Mouse (Mus musculus) common myeloid progenitor, adult 5-6 weeks (primary cell): ENCODE measurements around the gene Ywhaq. TPM values are rescaled to one million over a fixed set of nuclear protein-coding genes. Genes with fewer than 3 reads are reported as not detected.

Experiments
- ATAC-seq: replicated peaks from 2 replicates; pipeline ENCODE4 v1.8.0; 2016; ENCODE audit warnings: low read depth, mild to moderate bottlenecking, moderate TSS enrichment, inconsistent platforms; ENCODE audit not compliant: poor library complexity, severe bottlenecking
- total RNA-seq: library from RNA; stranded (forward); fragments of 200-1000, 187-1606 nt; gene quantifications from 2 replicates; pipeline ENCODE4 v1.2.3, GENCODE M21; 2017

The Ywhaq gene
- total RNA-seq, 1 experiment from 2014 or later, result 232 TPM

GRCm38 (mm10) chr12:21416506-21416905 is 931 bp downstream of the Ywhaq start:
- ATAC-seq, result no peak

GRCm38 (mm10) chr12:21410620-21411019 is 6.8 kb downstream of the Ywhaq start:
- no peak for ATAC-seq

GRCm38 (mm10) chr12:21409651-21410050 is 7.8 kb downstream of the Ywhaq start:
- ATAC-seq, result no peak

- no peak for ATAC-seq
These were observed 8.6 kb downstream of the Ywhaq start for GRCm38 (mm10) chr12:21408789-21409367.

- no peak for ATAC-seq
These were observed 14.7 kb downstream of the Ywhaq start for GRCm38 (mm10) chr12:21402771-21403170.

GRCm38 (mm10) chr12:21386201-21386600 is 31.2 kb downstream of the Ywhaq start:
- ATAC-seq, result no peak

- peak; percentile 77 for ATAC-seq
These were observed 38.6 kb downstream of the Ywhaq start for GRCm38 (mm10) chr12:21378765-21379346.

- ATAC-seq, result no peak
These were observed 41.9 kb downstream of the Ywhaq start for GRCm38 (mm10) chr12:21375376-21376157.

GRCm38 (mm10) chr12:21373820-21374475 is 43.5 kb downstream of the Ywhaq start:
- peak; percentile 21 for ATAC-seq

- peak; percentile 85 for ATAC-seq
These were observed 44.2 kb downstream of the Ywhaq start, which contains the start of gene Adam17 for GRCm38 (mm10) chr12:21373100-21373819. TSS of gene Adam17 (minus strand) at chr12:21373632.

- ATAC-seq, result no peak
These were observed 47.3 kb downstream of the Ywhaq start for GRCm38 (mm10) chr12:21370035-21370611.

- ATAC-seq, result peak; percentile 44
These were observed 48.4 kb downstream of the Ywhaq start for GRCm38 (mm10) chr12:21369087-21369410.

- no peak; the same call in 1 of the 2 replicates for ATAC-seq
These were observed 48.9 kb downstream of the Ywhaq start for GRCm38 (mm10) chr12:21368376-21369086.

GRCm38 (mm10) chr12:21364624-21365435 is 52.6 kb downstream of the Ywhaq start:
- ATAC-seq, result no peak

- ATAC-seq, result no peak
These were observed 54.2 kb downstream of the Ywhaq start for GRCm38 (mm10) chr12:21363195-21363594.

- ATAC-seq, result no peak
These were observed 54.8 kb downstream of the Ywhaq start for GRCm38 (mm10) chr12:21362686-21363085.

GRCm38 (mm10) chr12:21353681-21354080 is 63.8 kb downstream of the Ywhaq start:
- no peak for ATAC-seq

- no peak for ATAC-seq
These were observed 67.1 kb downstream of the Ywhaq start for GRCm38 (mm10) chr12:21350113-21350876.
